Mouse (Mus musculus) pancreas, adult 10 weeks (tissue): Measurements from ENCODE around the gene Afap1. TPM values are rescaled to one million over a fixed set of nuclear protein-coding genes. Genes with fewer than 3 reads are reported as not detected.

Experiments
- polyA plus RNA-seq: library from polyadenylated mRNA; stranded (reverse); fragments of 350-450 nt; fragmentation: Illumina TruSeq; extraction: RNeasy Lipid Tissue Mini Kit (QIAGEN cat#74804); gene quantifications from one replicate; pipeline ENCODE4 v1.2.3, GENCODE M21; 2015; ENCODE audit warnings: low read depth, low replicate concordance; ENCODE audit not compliant: insufficient read depth

Gene Afap1
- polyA plus RNA-seq, result 3.0 TPM

DNA sequence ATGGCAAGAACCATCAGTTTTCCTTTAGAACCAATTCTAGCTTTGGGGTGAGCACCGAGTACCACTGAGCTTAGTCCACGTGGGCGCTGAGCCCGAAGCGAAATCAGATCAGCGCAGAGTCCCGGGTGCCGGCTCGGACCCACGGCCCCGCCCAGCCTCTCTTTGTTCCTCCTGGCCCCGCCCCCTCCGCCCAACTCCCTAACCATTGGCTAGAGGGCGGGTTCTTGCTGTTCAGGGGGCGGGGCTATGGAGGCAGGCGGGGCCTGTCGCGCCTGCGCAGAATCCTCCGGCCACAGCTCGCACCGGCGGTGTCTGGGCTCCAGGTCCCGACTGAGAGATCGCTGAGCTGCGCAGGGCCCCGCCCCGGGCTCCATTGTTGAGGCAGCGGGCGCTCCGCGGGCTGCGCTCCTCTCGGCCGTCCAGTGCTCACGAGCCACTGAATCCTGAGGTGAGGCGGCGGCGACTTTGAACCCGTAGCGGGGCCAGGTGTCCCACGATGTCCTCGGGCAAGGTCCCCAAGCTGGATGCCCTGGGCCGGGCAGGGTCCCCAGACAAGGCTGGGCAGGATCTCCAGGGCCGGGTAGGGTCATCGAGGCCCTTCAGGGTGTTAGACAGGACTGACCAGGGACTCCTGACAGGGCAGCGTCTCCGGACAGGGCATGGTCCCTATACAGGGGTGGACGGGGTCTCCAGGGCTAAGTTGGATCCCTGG lies at the start of gene Afap1:
Afap1 (plus strand) TSS at position 227 of the 712 bp plus-strand sequence.

Other genes with a start within 250 kb of the Afap1 start
- gene Htra3, start 213.5 kb upstream of the Afap1 start, polyA plus RNA-seq, result 35.0 TPM
- gene Sh3tc1, start 153.3 kb upstream of the Afap1 start, polyA plus RNA-seq, result 3.3 TPM
- 4.0 TPM for gene Ablim2, start 135.4 kb upstream of the Afap1 start, polyA plus RNA-seq